Mouse (Mus musculus) heart, adult 2 months (tissue): Measurements from ENCODE around the gene Bcl2l14. TPM values are rescaled to one million over a fixed set of nuclear protein-coding genes. Genes with fewer than 3 reads are reported as not detected.
A peak's percentile ranks its signal among the peaks of the same experiment; 100 is the strongest.

Source experiments
- DNase-seq, 2 experiments: peaks; one replicate each; pipeline ENCODE4 v3.0.0; 2021
- H3K27ac ChIP-seq: fragments of 200-600 bp; 2 replicates; pipeline ENCODE4 v1.8.1; 2022
- H3K27me3 ChIP-seq: fragments of 200-500 bp; 2 replicates; pipeline ENCODE4 v1.6.1; 2012; ENCODE audit warnings: mild to moderate bottlenecking, low read length, inconsistent platforms, mixed read lengths; ENCODE audit not compliant: control insufficient read depth, insufficient read depth
- H3K36me3 ChIP-seq: fragments of 200-500 bp; 2 replicates; pipeline ENCODE4 v1.6.1; 2012; ENCODE audit warnings: low read length, inconsistent platforms; ENCODE audit not compliant: control insufficient read depth, insufficient read depth
- H3K4me1 ChIP-seq: fragments of 200-500 bp; 2 replicates; pipeline ENCODE4 v1.6.1; 2011; ENCODE audit warnings: low read length; ENCODE audit not compliant: control insufficient read depth, insufficient read depth
- H3K4me3 ChIP-seq: fragments of 200-600 bp; 2 replicates; pipeline ENCODE4 v1.8.1; 2022
- H3K79me2 ChIP-seq: fragments of 200-500 bp; replicated peaks from 2 replicates; pipeline ENCODE4 v1.6.1; 2012; ENCODE audit warnings: mild to moderate bottlenecking, inconsistent platforms, low read length, moderate library complexity, mixed read lengths; ENCODE audit not compliant: control insufficient read depth, insufficient read depth
- H3K9ac ChIP-seq: fragments of 200-500 bp; 2 replicates; pipeline ENCODE4 v1.6.1; 2012; ENCODE audit warnings: low read depth, mild to moderate bottlenecking, control low read depth, inconsistent platforms, low read length, mixed read lengths
- CTCF ChIP-seq: fragments of 200-600 bp; IDR thresholded peaks from 2 replicates; pipeline ENCODE4 v1.8.1; 2022; ENCODE audit warnings: antibody characterized with exemption, mild to moderate bottlenecking, moderate library complexity
- EP300 ChIP-seq: fragments of 200-500 bp; IDR thresholded peaks from 2 replicates; pipeline ENCODE4 v1.6.1; 2011; ENCODE audit warnings: low read depth, low read length, control low read depth; ENCODE audit not compliant: insufficient read depth
- POLR2A ChIP-seq: fragments of 200-500 bp; IDR thresholded peaks from 2 replicates; pipeline ENCODE4 v1.6.1; 2011; ENCODE audit warnings: mild to moderate bottlenecking, low read depth, low read length, control low read depth; ENCODE audit not compliant: insufficient read depth
- WGBS: fragments of 180-500 bp; shearing (Covaris S2); methylation state at CpG from one replicate; pipeline ENCODE4 v1.1.7; 2018; 5-methylcytosine and 5-hydroxymethylcytosine counted together
- intact Hi-C: fragments of 180-260 bp; cut with DNase I; formaldehyde crosslinking; loops from one replicate; pipeline ENCODE4 v1.15.1; 2025
- polyA plus RNA-seq: library from polyadenylated mRNA; depleted of rRNA; stranded (reverse); fragments of >200 nt; gene quantifications from 2 replicates; pipeline ENCODE4 v1.2.3, GENCODE M21; 2012; rRNA removed
- total RNA-seq, 2 experiments: library from RNA; stranded (reverse); gene quantifications; 2 replicates each; pipeline ENCODE4 v1.2.3; 2021

Gene Bcl2l14
- total and polyA plus RNA-seq, 3 experiments, result 0.10 TPM; not detected in 2

GRCm38 (mm10) chr6:134473143-134473561 lies 77.0 kb downstream of the Bcl2l14 start:
- Histone ChIP-seq H3K36me3 (peaks cover 2% of the 10 kb centered on the region), H3K4me1 (peaks cover 5% of the 10 kb centered on the region), H3K9ac (no peak overlapping the region), H3K4me3 (no peak overlapping the region), H3K79me2 (no peaks in the 10 kb centered on the region), H3K27me3 (no peaks in the 10 kb centered on the region), H3K27ac (no peak overlapping the region)
- DNase-seq, result peak in 1 of 2 experiments; percentile 28
- intact Hi-C loops, result no loop called here
- WGBS, result 85% methylated on average over 7 of the region's 7 CpGs
- TF ChIP-seq POLR2A, result no peak
- no peak for TF ChIP-seq CTCF
- TF ChIP-seq EP300, result no peak

GRCm38 (mm10) chr6:134479481-134479880 lies 83.4 kb downstream of the Bcl2l14 start:
- H3K27ac ChIP-seq, result no peak overlapping the region
- intact Hi-C loops, result no loop called here
- DNase-seq, result no peak
- no peaks in the 10 kb centered on the region for H3K27me3 ChIP-seq
- H3K4me3 ChIP-seq, result no peak overlapping the region
- no peaks in the 10 kb centered on the region for H3K79me2 ChIP-seq
- no peaks in the 10 kb centered on the region; the same call in 1 of the 2 replicates for H3K36me3 ChIP-seq
- no peaks in the 10 kb centered on the region for H3K4me1 ChIP-seq
- H3K9ac ChIP-seq, result no peak overlapping the region
- no peak for TF ChIP-seq POLR2A
- no peak for TF ChIP-seq EP300
- no peak for TF ChIP-seq CTCF
- WGBS, result 84% methylated on average over 10 of the region's 10 CpGs

- intact Hi-C loops, result no loop called here
- Histone ChIP-seq H3K4me3 (no peak overlapping the region), H3K27ac (no peak overlapping the region), H3K36me3 (peaks cover 7% of the 10 kb centered on the region), H3K79me2 (no peaks in the 10 kb centered on the region), H3K9ac (no peak overlapping the region), H3K27me3 (no peaks in the 10 kb centered on the region), H3K4me1 (peaks cover 1% of the 10 kb centered on the region; the same call in 1 of the 2 replicates)
- TF ChIP-seq EP300 (no peak), CTCF (no peak), POLR2A (no peak)
- no peak for DNase-seq
- WGBS, result 88% methylated on average over 9 of the region's 9 CpGs
These were observed 90.2 kb downstream of the Bcl2l14 start for GRCm38 (mm10) chr6:134486318-134486717.

Other genes starting within 250 kb of the Bcl2l14 start
- gene Lrp6, start 170.6 kb downstream of the Bcl2l14 start, total RNA-seq, result 10 to 100 TPM; 48.7 to 50.0 TPM
- gene Lrp6, start 170.6 kb downstream of the Bcl2l14 start, polyA plus RNA-seq, result 16.5 and 30.6 TPM in 2 replicates
- gene Mansc1, start 236.2 kb downstream of the Bcl2l14 start, total RNA-seq, result 1 to 10 TPM; 4.3 to 5.5 TPM
- 4.5 and 5.6 TPM in 2 replicates for gene Mansc1, start 236.2 kb downstream of the Bcl2l14 start, polyA plus RNA-seq
- gene Borcs5, start 243.2 kb downstream of the Bcl2l14 start, total RNA-seq, result 10 to 100 TPM in 1 of 2 experiments, 1 to 10 TPM in 1; 9.9 to 11.5 TPM
- gene Borcs5, start 243.2 kb downstream of the Bcl2l14 start, polyA plus RNA-seq, result 10.5 and 13.0 TPM in 2 replicates